In genomic region chr1:172340729-172341321, GRCm38 (mm10) we compare ENCODE assay signal across 8 mouse cellular contexts. TPM values are rescaled to one million over a fixed set of nuclear protein-coding genes. Genes with fewer than 3 reads are reported as not detected.
A peak's percentile ranks its signal among the peaks of the same experiment; 100 is the strongest.
DNase-seq lines count a peak whose midpoint lies in the region; ATAC-seq and TF ChIP-seq lines count a peak whose summit lies in the region.

TSS of gene Kcnj10 (plus strand) at chr1:172341210.

- no peaks in the 10 kb centered on the region for H3K79me2 ChIP-seq in liver, adult 2 months (ENCODE audit: control insufficient read depth, insufficient read depth, low read length)

- no peaks in the 10 kb centered on the region for H3K9me3 ChIP-seq in embryonic facial prominence, embryonic 14.5 days (ENCODE audit: control insufficient read depth, low read length)
- no peaks in the 10 kb centered on the region for H3K9me3 ChIP-seq in heart, embryonic 12.5 days (replicated peaks)
- no peaks in the 10 kb centered on the region for H3K9me3 ChIP-seq in kidney, embryonic 15.5 days (replicated peaks)
- no peaks in the 10 kb centered on the region for H3K9me3 ChIP-seq in midbrain, postnatal 0 days (ENCODE audit: low read length)
- no peaks in the 10 kb centered on the region for H3K9me3 ChIP-seq in stomach, embryonic 14.5 days (ENCODE audit: control insufficient read depth, low read depth, low read length)

- H3K9ac ChIP-seq in embryonic facial prominence, embryonic 14.5 days (ENCODE audit: low read depth, low read length): peak within 1 kb of the TSS; percentile 47; the same call in 1 of the 2 replicates
- no peak within 1 kb of the TSS for H3K9ac ChIP-seq in heart, embryonic 12.5 days
- H3K9ac ChIP-seq in kidney, embryonic 15.5 days: peak within 1 kb of the TSS; percentile 29; the same call in 1 of the 2 replicates
- H3K9ac ChIP-seq in liver, adult 2 months (ENCODE audit: low read depth, low read length): no peak within 1 kb of the TSS
- H3K9ac ChIP-seq in midbrain, postnatal 0 days (replicated peaks; ENCODE audit: low read length, poor library complexity, severe bottlenecking): peak within 1 kb of the TSS; percentile 33; the same call in 1 of the 2 replicates
- no peak within 1 kb of the TSS; the same call in 1 of the 2 replicates for H3K9ac ChIP-seq in stomach, embryonic 14.5 days (replicated peaks; ENCODE audit: low read depth, low read length)

- DNase-seq in embryonic facial prominence, embryonic 14.5 days (ENCODE audit: low spot score): peak; percentile 91
- no peak for DNase-seq in liver, adult 2 months (ENCODE audit: extremely low read depth, low read depth, low spot score)
- DNase-seq in midbrain, postnatal 0 days (ENCODE audit: low spot score): peak; percentile 94

- peak within 1 kb of the TSS; percentile 66 for H3K4me2 ChIP-seq in embryonic facial prominence, embryonic 14.5 days (ENCODE audit: low read depth, low read length)
- H3K4me2 ChIP-seq in heart, embryonic 12.5 days: peak within 1 kb of the TSS; percentile 76
- peak within 1 kb of the TSS; percentile 83 for H3K4me2 ChIP-seq in kidney, embryonic 15.5 days
- peak within 1 kb of the TSS; percentile 55 for H3K4me2 ChIP-seq in midbrain, postnatal 0 days (ENCODE audit: low read depth, low read length, poor library complexity, severe bottlenecking)
- H3K4me2 ChIP-seq in stomach, embryonic 14.5 days (replicated peaks; ENCODE audit: low read depth, low read length): peak within 1 kb of the TSS; percentile 64

- peaks cover 30% of the 10 kb centered on the region for H3K27me3 ChIP-seq in embryonic facial prominence, embryonic 14.5 days (replicated peaks; ENCODE audit: control insufficient read depth, insufficient read depth, low read length)
- H3K27me3 ChIP-seq in heart, embryonic 12.5 days (replicated peaks): peaks cover 73% of the 10 kb centered on the region
- H3K27me3 ChIP-seq in kidney, embryonic 15.5 days: peaks cover 52% of the 10 kb centered on the region
- H3K27me3 ChIP-seq in liver, adult 2 months (ENCODE audit: control insufficient read depth, insufficient read depth, low read length): peaks cover 8% of the 10 kb centered on the region
- H3K27me3 ChIP-seq in midbrain, postnatal 0 days (ENCODE audit: insufficient read depth, low read length): peaks cover 5% of the 10 kb centered on the region; the same call in 1 of the 2 replicates
- peaks cover 9% of the 10 kb centered on the region for H3K27me3 ChIP-seq in stomach, embryonic 14.5 days (ENCODE audit: control insufficient read depth, insufficient read depth, low read length)

- no peak within 1 kb of the TSS for H3K27ac ChIP-seq in bone marrow macrophage, adult 2 months (ENCODE audit: insufficient read depth, low read depth, low read length)
- H3K27ac ChIP-seq in embryonic facial prominence, embryonic 14.5 days (replicated peaks; ENCODE audit: low read depth, low read length): no peak within 1 kb of the TSS
- H3K27ac ChIP-seq in heart, embryonic 12.5 days (ENCODE audit: poor library complexity, severe bottlenecking): no peak within 1 kb of the TSS
- H3K27ac ChIP-seq in kidney, embryonic 15.5 days: no peak within 1 kb of the TSS
- H3K27ac ChIP-seq in liver, adult 2 months (replicated peaks; ENCODE audit: insufficient read depth, low read depth, low read length): no peak within 1 kb of the TSS
- peak within 1 kb of the TSS; percentile 71 for H3K27ac ChIP-seq in midbrain, postnatal 0 days (ENCODE audit: low read depth, low read length)
- H3K27ac ChIP-seq in stomach, embryonic 14.5 days (ENCODE audit: low read length): no peak within 1 kb of the TSS

- peak; percentile 90 for ATAC-seq in CD4-positive, CD25-positive, alpha-beta regulatory T cell, adult 4 months
- ATAC-seq in embryonic facial prominence, embryonic 14.5 days (ENCODE audit: low read depth): peak; percentile 94
- ATAC-seq in heart, embryonic 12.5 days (ENCODE audit: insufficient number of reproducible peaks, low FRiP score): peak; percentile 80
- ATAC-seq in kidney, embryonic 15.5 days (replicated peaks; ENCODE audit: low FRiP score): peak; percentile 95
- ATAC-seq in midbrain, postnatal 0 days (ENCODE audit: low FRiP score): peak; percentile 85
- ATAC-seq in stomach, embryonic 14.5 days (ENCODE audit: insufficient number of reproducible peaks, insufficient read depth, low FRiP score, low read depth): peak; percentile 83; the same call in 1 of the 2 replicates

- 2% methylated on average over 32 of the region's 38 CpGs for WGBS in embryonic facial prominence, embryonic 14.5 days
- 2% methylated on average over 38 of the region's 38 CpGs for WGBS in heart, embryonic 12.5 days
- WGBS in kidney, embryonic 15.5 days: 3% methylated on average over 38 of the region's 38 CpGs
- WGBS in liver, adult 2 months: 3% methylated on average over 38 of the region's 38 CpGs
- under 1% methylated on average over 38 of the region's 38 CpGs for WGBS in midbrain, postnatal 0 days
- WGBS in stomach, embryonic 14.5 days: under 1% methylated on average over 38 of the region's 38 CpGs

- no peak for TF ChIP-seq CTCF in bone marrow macrophage, adult 2 months (IDR thresholded peaks at IDR 0.05; ENCODE audit: low read depth, low read length)
- TF ChIP-seq CTCF in liver, adult 2 months (IDR thresholded peaks at IDR 0.05; ENCODE audit: low read depth, low read length): no peak
- TF ChIP-seq CTCF in midbrain, postnatal 0 days (IDR thresholded peaks at IDR 0.05): no peak

- H3K36me3 ChIP-seq in embryonic facial prominence, embryonic 14.5 days (ENCODE audit: control insufficient read depth, insufficient read depth, low read length): no peaks in the 10 kb centered on the region
- no peaks in the 10 kb centered on the region for H3K36me3 ChIP-seq in heart, embryonic 12.5 days
- no peaks in the 10 kb centered on the region for H3K36me3 ChIP-seq in kidney, embryonic 15.5 days
- H3K36me3 ChIP-seq in liver, adult 2 months (ENCODE audit: control insufficient read depth, insufficient read depth, low read length): no peaks in the 10 kb centered on the region
- no peaks in the 10 kb centered on the region for H3K36me3 ChIP-seq in midbrain, postnatal 0 days (ENCODE audit: insufficient read depth, low read length)
- H3K36me3 ChIP-seq in stomach, embryonic 14.5 days (ENCODE audit: control insufficient read depth, insufficient read depth, low read length): no peaks in the 10 kb centered on the region

- H3K4me1 ChIP-seq in bone marrow macrophage, adult 2 months (ENCODE audit: control insufficient read depth, insufficient read depth, low read length): peaks cover 6% of the 10 kb centered on the region
- peaks cover 3% of the 10 kb centered on the region; the same call in 1 of the 2 replicates for H3K4me1 ChIP-seq in embryonic facial prominence, embryonic 14.5 days (ENCODE audit: control insufficient read depth, insufficient read depth, low read length)
- H3K4me1 ChIP-seq in heart, embryonic 12.5 days (replicated peaks): peaks cover 6% of the 10 kb centered on the region; the same call in 1 of the 2 replicates
- H3K4me1 ChIP-seq in kidney, embryonic 15.5 days: peaks cover 11% of the 10 kb centered on the region
- no peaks in the 10 kb centered on the region for H3K4me1 ChIP-seq in liver, adult 2 months (ENCODE audit: control insufficient read depth, insufficient read depth, low read length)
- no peaks in the 10 kb centered on the region for H3K4me1 ChIP-seq in midbrain, postnatal 0 days (ENCODE audit: insufficient read depth, low read length)
- peaks cover 4% of the 10 kb centered on the region; the same call in 1 of the 2 replicates for H3K4me1 ChIP-seq in stomach, embryonic 14.5 days (ENCODE audit: control insufficient read depth, insufficient read depth, low read length)

- TF ChIP-seq POLR2A in bone marrow macrophage, adult 2 months (IDR thresholded peaks at IDR 0.05; ENCODE audit: borderline replicate concordance, low read depth, low read length): no peak
- no peak for TF ChIP-seq POLR2A in liver, adult 2 months (IDR thresholded peaks at IDR 0.05; ENCODE audit: extremely low read depth, insufficient read depth, low read length)

- H3K4me3 ChIP-seq in bone marrow macrophage, adult 2 months (ENCODE audit: insufficient read depth, low read length): peak within 1 kb of the TSS; percentile 51
- H3K4me3 ChIP-seq in embryonic facial prominence, embryonic 14.5 days (ENCODE audit: low read depth, low read length): peak within 1 kb of the TSS; percentile 42
- peak within 1 kb of the TSS; percentile 51 for H3K4me3 ChIP-seq in heart, embryonic 12.5 days
- H3K4me3 ChIP-seq in kidney, embryonic 15.5 days (replicated peaks): peak within 1 kb of the TSS; percentile 52
- H3K4me3 ChIP-seq in liver, adult 2 months (ENCODE audit: insufficient read depth, low read depth, low read length): peak within 1 kb of the TSS; percentile 22
- peak within 1 kb of the TSS; percentile 35 for H3K4me3 ChIP-seq in midbrain, postnatal 0 days (ENCODE audit: low read depth, low read length)
- peak within 1 kb of the TSS; percentile 29 for H3K4me3 ChIP-seq in stomach, embryonic 14.5 days (ENCODE audit: low read depth, low read length)

RNA-seq across cellular contexts. Expression of gene Kcnj10, which starts in this region (rescaled TPM):
- not detected for polyA plus RNA-seq in CD4-positive, CD25-positive, alpha-beta regulatory T cell, adult 4 months (2017; shearing (Covaris generic))
- 52.3 and 58.4 TPM in 2 replicates for polyA plus RNA-seq in bone marrow macrophage, adult 2 months (2012; ENCODE audit: insufficient read depth, insufficient read length, missing spikeins)
- 0.18 and 0.28 TPM in 2 replicates for polyA plus RNA-seq in embryonic facial prominence, embryonic 14.5 days (2014; fragmentation: Nextera tagmentation; extraction: Ambion mirVana)
- not detected in 2 replicates for polyA plus RNA-seq in heart, embryonic 12.5 days (2016; fragmentation: Nextera tagmentation; extraction: Ambion mirVana)
- 0.83 and 1.0 TPM in 2 replicates for polyA plus RNA-seq in kidney, embryonic 15.5 days (2015; fragmentation: Nextera tagmentation; extraction: Ambion mirVana)
- 0.37 and 0.47 TPM in 2 replicates for total RNA-seq in liver, adult 2 months (2014; rRNA removed)
- 0.34 and 0.39 TPM in 2 replicates for polyA plus RNA-seq in liver, adult 2 months (2012; rRNA removed)
- 6.1 and 6.6 TPM in 2 replicates for total RNA-seq in midbrain, postnatal 0 days (2014; rRNA removed)
- polyA plus RNA-seq in midbrain, postnatal 0 days (2015; fragmentation: Nextera tagmentation; extraction: Ambion mirVana): 3.6 and 3.9 TPM in 2 replicates
- polyA plus RNA-seq in stomach, embryonic 14.5 days (2014; fragmentation: Nextera tagmentation; extraction: Ambion mirVana): 0.09 and 0.18 TPM in 2 replicates

Comparison
In these comparisons a context has a peak if more than half of its experiments do, and no peak if none do; other contexts are left out.
1. RNA of gene Kcnj10 (polyA plus RNA-seq): 52.3 to 58.4 TPM in bone marrow macrophage, adult 2 months; 3.6 to 3.9 TPM in midbrain, postnatal 0 days, 0.83 to 1.0 TPM in kidney, embryonic 15.5 days, 0.34 to 0.39 TPM in liver, adult 2 months, 0.18 to 0.28 TPM in embryonic facial prominence, embryonic 14.5 days, 0.09 to 0.18 TPM in stomach, embryonic 14.5 days, not detected in CD4-positive, CD25-positive, alpha-beta regulatory T cell, adult 4 months and not detected in heart, embryonic 12.5 days; every median in the first group is over 10 times any median in the second.
2. Peak in ATAC-seq in CD4-positive, CD25-positive, alpha-beta regulatory T cell, adult 4 months; RNA of the gene not detected or under 1 TPM.
3. Peak in DNase-seq, ATAC-seq, H3K4me3 ChIP-seq, H3K9ac ChIP-seq and H3K4me2 ChIP-seq in embryonic facial prominence, embryonic 14.5 days; RNA of the gene not detected or under 1 TPM.
4. Peak in ATAC-seq, H3K4me3 ChIP-seq and H3K4me2 ChIP-seq in heart, embryonic 12.5 days; RNA of the gene not detected or under 1 TPM.
5. Peak in ATAC-seq, H3K4me3 ChIP-seq and H3K4me2 ChIP-seq in stomach, embryonic 14.5 days; RNA of the gene not detected or under 1 TPM.
6. H3K9ac ChIP-seq: peak in kidney, embryonic 15.5 days (single experiment) and midbrain, postnatal 0 days (single experiment); none in heart, embryonic 12.5 days (single experiment), liver, adult 2 months (single experiment) and stomach, embryonic 14.5 days (single experiment).
7. Peak in every context shown above with its lines, with median percentiles within 50 percentile points of each other: ATAC-seq, H3K4me3 ChIP-seq and H3K4me2 ChIP-seq.